Mouse (Mus musculus): Measurements from ENCODE around the gene Gkn2. TPM values are rescaled to one million over a fixed set of nuclear protein-coding genes. Genes with fewer than 3 reads are reported as not detected.

The Gkn2 gene
- polyA plus RNA-seq, 1 experiment from 2014 or later: not detected

DNA sequence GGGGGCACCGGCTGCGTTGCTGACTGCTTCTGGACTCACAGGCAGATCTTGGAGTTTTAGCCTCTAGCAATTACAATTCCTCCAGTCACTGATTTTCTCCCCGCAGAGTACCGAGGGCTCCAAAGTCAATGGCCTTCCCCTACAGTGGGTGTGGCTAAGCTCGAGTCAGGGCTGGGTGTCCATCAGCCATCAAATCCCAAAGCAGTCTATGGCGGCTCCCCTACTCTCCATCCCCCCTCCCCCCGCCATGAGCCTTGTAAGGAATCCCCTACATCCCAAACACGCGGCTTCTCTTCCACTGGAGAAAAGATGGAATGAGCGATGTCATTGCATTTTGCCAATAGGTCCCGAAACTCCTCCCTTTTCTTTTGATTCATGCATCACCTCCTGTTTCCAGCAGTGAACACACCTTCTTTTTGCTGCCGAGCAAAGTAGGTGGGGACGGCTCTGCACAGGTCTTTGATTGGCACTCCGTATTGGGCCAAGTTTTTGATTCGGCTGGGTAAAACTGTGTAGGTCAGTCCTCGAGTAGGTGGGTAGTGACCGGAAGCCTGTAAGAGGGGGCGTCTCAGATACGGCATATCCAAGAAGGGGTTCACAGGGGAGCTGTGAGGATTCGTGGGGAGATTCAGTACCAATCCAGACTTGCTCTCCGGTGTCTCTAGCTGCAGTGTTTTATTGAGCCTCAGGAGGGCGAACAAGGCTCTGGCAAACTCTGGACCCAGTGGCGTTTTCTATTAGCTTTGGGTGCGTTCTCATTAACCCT is 11.0 kb downstream of the Gkn2 start:
- Histone ChIP-seq H3K36me3 (replicated peaks) (no peaks in the 10 kb centered on the region), H3K27me3 (replicated peaks) (no peaks in the 10 kb centered on the region; the same call in 1 of the 2 replicates), H3K9me3 (no peaks in the 10 kb centered on the region), H3K9ac (peak overlapping the region; percentile 32; the same call in 1 of the 2 replicates), H3K4me3 (peak overlapping the region; percentile 41), H3K4me1 (peaks cover 8% of the 10 kb centered on the region; the same call in 1 of the 2 replicates), H3K27ac (no peak overlapping the region), H3K4me2 (peak overlapping the region; percentile 64)
- 7% methylated on average over 24 of the region's 24 CpGs for WGBS
- peak; percentile 66 for ATAC-seq (replicated peaks)

- Histone ChIP-seq H3K9ac (no peak overlapping the region), H3K27ac (no peak overlapping the region), H3K9me3 (no peaks in the 10 kb centered on the region), H3K4me3 (no peak overlapping the region), H3K4me1 (peaks cover 8% of the 10 kb centered on the region; the same call in 1 of the 2 replicates), H3K27me3 (replicated peaks) (no peaks in the 10 kb centered on the region; the same call in 1 of the 2 replicates), H3K4me2 (peak overlapping the region; percentile 64; the same call in 1 of the 2 replicates), H3K36me3 (replicated peaks) (no peaks in the 10 kb centered on the region)
- ATAC-seq (replicated peaks): peak; percentile 37; the same call in 1 of the 2 replicates
- 63% methylated on average over 5 of the region's 6 CpGs for WGBS
These were observed 11.6 kb downstream of the Gkn2 start for GRCm38 (mm10) chr6:87384761-87385160.

DNA sequence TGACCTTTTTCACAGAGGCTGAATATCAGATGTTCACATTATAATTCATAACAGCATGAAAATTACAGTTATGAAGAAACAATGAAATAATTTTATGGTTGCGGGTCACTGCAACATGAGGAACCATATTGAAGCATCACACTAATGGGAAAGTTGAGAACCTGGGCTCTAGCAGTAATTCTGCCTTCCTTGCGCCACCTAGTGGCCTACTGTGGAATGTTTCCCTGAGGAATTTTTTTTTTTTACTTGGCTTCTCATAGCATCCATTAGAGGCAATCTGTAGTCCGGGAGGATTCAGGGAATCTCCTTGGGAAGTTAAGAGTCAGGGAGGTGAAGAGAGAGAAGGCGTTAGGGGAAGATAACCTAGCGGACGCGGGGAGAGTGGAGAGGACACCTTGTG is 13.0 kb downstream of the Gkn2 start:
- no peak overlapping the region for H3K9ac ChIP-seq
- H3K4me1 ChIP-seq: peaks cover 8% of the 10 kb centered on the region; the same call in 1 of the 2 replicates
- 11% methylated on average over 7 of the region's 7 CpGs for WGBS
- H3K36me3 ChIP-seq (replicated peaks): no peaks in the 10 kb centered on the region
- no peak for ATAC-seq (replicated peaks)
- H3K9me3 ChIP-seq: no peaks in the 10 kb centered on the region
- H3K4me3 ChIP-seq: no peak overlapping the region
- no peak overlapping the region for H3K27ac ChIP-seq
- H3K27me3 ChIP-seq (replicated peaks): no peaks in the 10 kb centered on the region; the same call in 1 of the 2 replicates
- no peak overlapping the region for H3K4me2 ChIP-seq

GRCm38 (mm10) chr6:87386681-87387080 is 13.5 kb downstream of the Gkn2 start:
- no peaks in the 10 kb centered on the region; the same call in 1 of the 2 replicates for H3K27me3 ChIP-seq (replicated peaks)
- WGBS: 82% methylated on average over 10 of the region's 10 CpGs
- H3K9me3 ChIP-seq: no peaks in the 10 kb centered on the region
- no peak overlapping the region for H3K4me3 ChIP-seq
- no peak overlapping the region for H3K4me2 ChIP-seq
- H3K36me3 ChIP-seq (replicated peaks): no peaks in the 10 kb centered on the region
- H3K27ac ChIP-seq: no peak overlapping the region
- ATAC-seq (replicated peaks): no peak
- H3K4me1 ChIP-seq: peaks cover 8% of the 10 kb centered on the region; the same call in 1 of the 2 replicates
- no peak overlapping the region for H3K9ac ChIP-seq

DNA sequence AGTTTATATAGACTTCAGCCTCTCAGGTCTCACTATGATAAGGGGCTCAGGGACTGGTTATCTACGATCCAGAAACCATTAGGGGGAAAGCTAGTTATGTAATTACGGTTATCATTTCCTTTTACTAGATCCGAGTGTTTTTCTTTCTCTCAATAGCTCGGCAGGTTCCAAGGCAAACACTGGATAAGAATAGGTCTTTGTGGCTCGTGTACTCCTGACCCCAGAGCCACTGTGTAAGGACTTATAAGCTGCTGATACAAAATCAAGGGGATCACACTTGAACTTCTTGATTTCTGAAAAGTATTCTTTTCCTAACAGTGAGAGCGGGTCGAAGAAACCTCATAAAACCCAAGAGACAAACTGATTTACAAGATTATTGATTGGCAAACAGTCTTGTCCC is 15.7 kb downstream of the Gkn2 start, which contains the start of gene Gkn3:
TSS of gene Gkn3 (minus strand) at position 59 of the 400 bp plus-strand sequence.
- H3K4me2 ChIP-seq: no peak within 1 kb of the TSS
- no peaks in the 10 kb centered on the region for H3K9me3 ChIP-seq
- H3K27ac ChIP-seq: no peak within 1 kb of the TSS
- H3K36me3 ChIP-seq (replicated peaks): no peaks in the 10 kb centered on the region
- no peak for ATAC-seq (replicated peaks)
- H3K27me3 ChIP-seq (replicated peaks): no peaks in the 10 kb centered on the region; the same call in 1 of the 2 replicates
- H3K9ac ChIP-seq: no peak within 1 kb of the TSS
- H3K4me3 ChIP-seq: no peak within 1 kb of the TSS
- 56% methylated on average over 7 of the region's 7 CpGs for WGBS
- peaks cover 7% of the 10 kb centered on the region; the same call in 1 of the 2 replicates for H3K4me1 ChIP-seq

GRCm38 (mm10) chr6:87389455-87389989 is 16.4 kb downstream of the Gkn2 start:
- Histone ChIP-seq H3K4me3 (no peak overlapping the region), H3K9me3 (no peaks in the 10 kb centered on the region), H3K9ac (no peak overlapping the region), H3K27me3 (replicated peaks) (no peaks in the 10 kb centered on the region; the same call in 1 of the 2 replicates), H3K27ac (no peak overlapping the region), H3K36me3 (replicated peaks) (no peaks in the 10 kb centered on the region), H3K4me2 (no peak overlapping the region), H3K4me1 (0 out of 2 replicates have a peak, but pooled peaks cover under 1% of the 10 kb centered on the region)
- WGBS: 33% methylated on average over 5 of the region's 5 CpGs
- no peak for ATAC-seq (replicated peaks)

- Histone ChIP-seq H3K9ac (no peak overlapping the region), H3K4me2 (no peak overlapping the region), H3K27me3 (replicated peaks) (no peaks in the 10 kb centered on the region), H3K27ac (no peak overlapping the region), H3K4me3 (no peak overlapping the region), H3K9me3 (no peaks in the 10 kb centered on the region), H3K36me3 (replicated peaks) (no peaks in the 10 kb centered on the region), H3K4me1 (no peaks in the 10 kb centered on the region)
- WGBS: 81% methylated on average over 8 of the region's 8 CpGs
- no peak for ATAC-seq (replicated peaks)
These were observed 20.5 kb downstream of the Gkn2 start for GRCm38 (mm10) chr6:87393466-87394205.

GRCm38 (mm10) chr6:87394783-87395182 is 21.6 kb downstream of the Gkn2 start:
- Histone ChIP-seq H3K27me3 (replicated peaks) (no peaks in the 10 kb centered on the region), H3K36me3 (replicated peaks) (no peaks in the 10 kb centered on the region), H3K9ac (no peak overlapping the region), H3K9me3 (no peaks in the 10 kb centered on the region), H3K4me2 (no peak overlapping the region), H3K4me3 (no peak overlapping the region), H3K27ac (no peak overlapping the region), H3K4me1 (no peaks in the 10 kb centered on the region)
- 87% methylated on average over 9 of the region's 9 CpGs for WGBS
- ATAC-seq (replicated peaks): no peak

GRCm38 (mm10) chr6:87399137-87399536 is 26.0 kb downstream of the Gkn2 start:
- WGBS: 3% methylated on average over 5 of the region's 5 CpGs
- Histone ChIP-seq H3K4me1 (no peaks in the 10 kb centered on the region), H3K36me3 (replicated peaks) (no peaks in the 10 kb centered on the region), H3K9ac (no peak overlapping the region), H3K4me3 (no peak overlapping the region), H3K4me2 (no peak overlapping the region), H3K27ac (no peak overlapping the region), H3K27me3 (replicated peaks) (no peaks in the 10 kb centered on the region), H3K9me3 (no peaks in the 10 kb centered on the region)
- no peak for ATAC-seq (replicated peaks)

DNA sequence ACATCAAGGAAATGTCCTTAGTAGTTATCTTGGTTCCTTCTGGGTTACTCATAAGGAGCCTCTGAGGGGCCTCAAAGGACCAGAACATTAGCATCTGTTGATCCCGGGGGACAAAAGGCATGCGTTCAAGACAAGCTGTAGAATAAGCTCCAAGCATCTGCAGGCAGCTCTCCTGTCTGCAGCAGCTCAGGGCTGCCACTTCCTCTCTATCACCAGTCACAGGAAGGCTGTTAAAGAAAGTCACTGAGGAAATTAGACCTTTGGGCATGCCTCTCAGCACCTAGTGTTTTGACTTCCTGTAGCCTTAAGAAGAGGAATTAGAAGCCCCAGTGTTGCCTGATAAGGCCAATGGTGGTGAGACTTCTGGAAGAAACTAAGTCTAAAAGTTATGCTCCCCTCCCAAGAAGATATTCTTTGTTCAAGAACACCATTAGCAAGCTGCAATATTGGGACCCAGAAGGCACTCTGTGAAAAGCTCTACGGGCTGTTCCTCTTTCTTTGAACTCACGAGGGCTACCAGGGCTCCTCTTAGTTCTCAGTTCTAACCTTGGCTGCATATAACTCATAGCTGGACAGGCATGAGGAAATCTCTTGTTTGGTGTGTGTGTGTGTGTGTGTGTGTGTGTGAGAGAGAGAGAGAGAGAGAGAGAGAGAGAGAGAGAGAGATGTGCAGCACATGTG is 26.9 kb downstream of the Gkn2 start:
- 57% methylated on average over 4 of the region's 4 CpGs for WGBS
- Histone ChIP-seq H3K27ac (no peak overlapping the region), H3K36me3 (replicated peaks) (no peaks in the 10 kb centered on the region), H3K4me3 (no peak overlapping the region), H3K4me2 (no peak overlapping the region), H3K9me3 (no peaks in the 10 kb centered on the region), H3K27me3 (replicated peaks) (no peaks in the 10 kb centered on the region), H3K9ac (no peak overlapping the region), H3K4me1 (no peaks in the 10 kb centered on the region)
- no peak for ATAC-seq (replicated peaks)

DNA sequence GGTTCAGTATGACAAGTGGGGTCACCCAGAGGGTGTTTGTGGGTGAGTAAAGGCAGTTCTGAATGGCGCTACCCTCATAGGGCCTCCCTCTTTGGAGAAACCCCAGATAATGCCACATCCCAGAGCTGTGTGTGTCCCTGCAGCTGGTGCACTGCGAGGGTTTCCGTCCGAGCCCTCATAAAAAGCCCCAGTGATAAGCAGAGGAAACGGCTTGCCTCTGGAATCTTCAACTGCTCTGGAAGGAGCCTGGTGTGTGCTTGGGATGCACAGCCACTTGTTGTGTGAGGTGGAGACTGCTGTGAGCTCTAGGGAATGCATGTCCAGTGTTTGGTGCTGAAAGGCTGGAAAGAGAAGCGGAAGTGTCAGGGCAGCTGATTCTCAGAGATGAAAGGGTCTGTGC is 28.3 kb downstream of the Gkn2 start:
- H3K9ac ChIP-seq: no peak overlapping the region
- no peak overlapping the region for H3K4me2 ChIP-seq
- ATAC-seq (replicated peaks): no peak
- 79% methylated on average over 6 of the region's 6 CpGs for WGBS
- H3K27me3 ChIP-seq (replicated peaks): no peaks in the 10 kb centered on the region
- H3K27ac ChIP-seq: no peak overlapping the region
- no peak overlapping the region for H3K4me3 ChIP-seq
- H3K4me1 ChIP-seq: no peaks in the 10 kb centered on the region
- no peaks in the 10 kb centered on the region for H3K36me3 ChIP-seq (replicated peaks)
- no peaks in the 10 kb centered on the region for H3K9me3 ChIP-seq

DNA sequence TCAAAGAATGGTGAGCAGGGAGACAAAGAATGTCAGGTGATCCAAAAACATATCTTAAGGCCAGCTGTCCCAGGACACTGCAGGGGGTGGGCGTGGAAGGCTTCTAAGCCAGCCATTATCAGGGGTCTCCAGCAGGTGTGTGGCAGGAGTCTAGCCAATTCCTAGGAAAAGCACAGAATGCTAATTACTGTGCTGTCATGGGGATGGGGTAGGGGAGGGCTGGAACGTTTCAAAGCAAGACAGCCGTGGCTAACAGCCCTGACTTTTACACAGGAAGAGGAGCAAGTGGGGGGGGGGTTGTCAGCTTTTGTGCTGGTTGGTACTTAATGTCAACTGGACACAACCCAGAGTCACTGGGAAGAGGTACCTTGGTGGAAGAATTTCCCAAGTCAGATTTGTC is 38.9 kb downstream of the Gkn2 start:
- Histone ChIP-seq H3K9ac (no peak overlapping the region), H3K9me3 (no peaks in the 10 kb centered on the region), H3K36me3 (replicated peaks) (no peaks in the 10 kb centered on the region), H3K4me3 (no peak overlapping the region), H3K27me3 (replicated peaks) (no peaks in the 10 kb centered on the region), H3K27ac (no peak overlapping the region), H3K4me2 (no peak overlapping the region), H3K4me1 (no peaks in the 10 kb centered on the region)
- WGBS: 27% methylated on average over 3 of the region's 3 CpGs
- no peak for ATAC-seq (replicated peaks)

Measured in midbrain, embryonic 15.5 days (tissue).